Mouse (Mus musculus) megakaryocyte, embryonic 14.5 days (primary cell): ENCODE data around the gene Tnfsf12.

ENCODE experiments used
- FLI1 ChIP-seq: IDR thresholded peaks from 2 replicates; pipeline ENCODE4 v1.6.1; 2012; ENCODE audit warnings: low read length, inconsistent platforms, mixed read lengths
- GATA1 ChIP-seq: IDR thresholded peaks from 3 replicates; pipeline ENCODE4 v1.6.1; 2012; ENCODE audit warnings: mixed read lengths, low read length, inconsistent platforms, borderline replicate concordance

DNA sequence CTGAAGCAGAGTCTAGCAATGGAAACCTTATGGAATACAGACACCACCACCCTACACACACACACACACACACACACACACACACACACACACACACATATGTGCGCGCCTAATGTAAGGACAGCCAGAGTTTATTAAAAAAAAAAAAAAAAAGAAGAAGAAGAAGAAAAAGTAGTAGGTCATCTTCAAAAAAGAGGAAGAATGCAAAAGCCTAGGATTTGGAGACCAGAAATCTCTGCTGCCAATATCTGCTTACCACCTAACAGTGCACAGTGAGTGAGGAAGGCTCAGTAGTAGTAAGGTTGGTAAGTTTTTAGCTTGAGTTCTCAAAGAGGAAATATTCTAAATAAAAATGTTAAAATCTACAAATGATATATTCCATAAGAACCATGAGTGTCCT lies 16.5 kb downstream of the Tnfsf12 start:
- TF ChIP-seq GATA1, result no peak
- no peak for TF ChIP-seq FLI1
